Mouse (Mus musculus) CH12.LX (cell line): ENCODE data around the gene Drc3. TPM values are rescaled to one million over a fixed set of nuclear protein-coding genes. Genes with fewer than 3 reads are reported as not detected.

ENCODE experiments used
- DNase-seq: peaks from one replicate; pipeline ENCODE4 v3.0.0-alpha.2; 2013; ENCODE audit errors: extremely low read depth
- H3K27ac ChIP-seq: 2 replicates; pipeline ENCODE4 v1.5.1; 2012; ENCODE audit warnings: low read depth, mild to moderate bottlenecking, control low read depth, moderate library complexity; ENCODE audit not compliant: insufficient read depth
- H3K27me3 ChIP-seq: replicated peaks from 2 replicates; pipeline ENCODE3; 2012; ENCODE audit warnings: inconsistent platforms
- H3K36me3 ChIP-seq, 2 experiments: replicated peaks in 1 of 2; 2 replicates each; pipeline versions ENCODE3 to v1.6.1; 2012; ENCODE audit warnings: inconsistent platforms in 1 of 2, low read length in 1 of 2, mild to moderate bottlenecking in 1 of 2, mixed read lengths in 1 of 2, moderate library complexity in 1 of 2; ENCODE audit not compliant: control insufficient read depth in 1 of 2, insufficient read depth in 1 of 2
- H3K4me1 ChIP-seq, 2 experiments: 2 replicates each; pipeline ENCODE4 v1.6.1; 2012; ENCODE audit warnings: inconsistent platforms in 1 of 2, moderate library complexity in 1 of 2; ENCODE audit not compliant: insufficient read depth in 2 of 2, control insufficient read depth in 1 of 2
- H3K4me2 ChIP-seq: 2 replicates; pipeline ENCODE4 v1.6.1; 2012; ENCODE audit warnings: low read depth, mild to moderate bottlenecking, control low read depth; ENCODE audit not compliant: poor library complexity, insufficient read depth, severe bottlenecking
- H3K4me3 ChIP-seq, 3 experiments: fragments of 150-350 bp in 1 of 3; sonication (generic) in 1 of 3; replicated peaks in 1 of 3; 2 replicates each; pipeline versions ENCODE3 to v1.5.1; 2011 to 2012; ENCODE audit warnings: low read depth in 2 of 3, low read length in 2 of 3, mild to moderate bottlenecking in 2 of 3, moderate library complexity in 2 of 3, control low read depth in 1 of 3, improper control_type of control experiment in 1 of 3, inconsistent platforms in 1 of 3, mixed read lengths in 1 of 3; ENCODE audit not compliant: poor library complexity in 1 of 3
- H3K79me2 ChIP-seq: replicated peaks from 2 replicates; pipeline ENCODE4 v1.6.1; 2012; ENCODE audit warnings: mild to moderate bottlenecking, moderate library complexity; ENCODE audit not compliant: control insufficient read depth, poor library complexity, insufficient read depth, severe bottlenecking; ENCODE audit errors: extremely low read depth
- H3K9ac ChIP-seq: 2 replicates; pipeline ENCODE4 v1.6.1; 2012; ENCODE audit warnings: low read depth, mild to moderate bottlenecking, control low read depth, moderate library complexity; ENCODE audit not compliant: insufficient read depth
- H3K9me3 ChIP-seq: replicated peaks from 2 replicates; pipeline ENCODE3; 2012; ENCODE audit warnings: low read length, inconsistent platforms, mixed read lengths
- BHLHE40 ChIP-seq: IDR thresholded peaks from 2 replicates; pipeline ENCODE4 v1.6.1; 2011; ENCODE audit warnings: mild to moderate bottlenecking, low read depth, low read length, improper control_type of control experiment
- E2F4 ChIP-seq: IDR thresholded peaks from 2 replicates; pipeline ENCODE4 v1.6.1; 2011; ENCODE audit warnings: low read depth, low read length, improper control_type of control experiment; ENCODE audit not compliant: insufficient replicate concordance
- ELF1 ChIP-seq: IDR thresholded peaks from 2 replicates; pipeline ENCODE4 v1.6.1; 2014; ENCODE audit warnings: low read depth, mild to moderate bottlenecking, inconsistent platforms, low read length, improper control_type of control experiment
- IRF4 ChIP-seq: IDR thresholded peaks from 2 replicates; pipeline ENCODE4 v1.6.1; 2014; ENCODE audit warnings: low read depth, mild to moderate bottlenecking, inconsistent platforms, low read length, improper control_type of control experiment
- JUND ChIP-seq: conservative IDR thresholded peaks from 2 replicates; pipeline ENCODE4 v1.6.1; 2011; ENCODE audit warnings: low read depth, low read length, improper control_type of control experiment
- KAT2A ChIP-seq: IDR thresholded peaks from 2 replicates; pipeline ENCODE4 v1.6.1; 2012; ENCODE audit warnings: low read length, improper control_type of control experiment, inconsistent platforms; ENCODE audit not compliant: insufficient replicate concordance
- MAX ChIP-seq: IDR thresholded peaks from 2 replicates; pipeline ENCODE4 v1.6.1; 2011; ENCODE audit warnings: low read length, improper control_type of control experiment
- NRF1 ChIP-seq: IDR thresholded peaks from 2 replicates; pipeline ENCODE4 v1.6.1; 2014; ENCODE audit warnings: low read depth, mild to moderate bottlenecking, inconsistent platforms, low read length, improper control_type of control experiment, moderate library complexity
- PAX5 ChIP-seq: IDR thresholded peaks from 2 replicates; pipeline ENCODE4 v1.6.1; 2012; ENCODE audit warnings: low read length, inconsistent platforms, mixed read lengths
- RCOR1 ChIP-seq: conservative IDR thresholded peaks from 2 replicates; pipeline ENCODE4 v1.6.1; 2012; ENCODE audit warnings: low read depth, mild to moderate bottlenecking, inconsistent platforms, low read length, improper control_type of control experiment
- SMC3 ChIP-seq: IDR thresholded peaks from 2 replicates; pipeline ENCODE4 v1.6.1; 2011; ENCODE audit warnings: low read depth, low read length, improper control_type of control experiment
- UBTF ChIP-seq: IDR thresholded peaks from 2 replicates; pipeline ENCODE4 v1.6.1; 2012; ENCODE audit warnings: low read depth, mild to moderate bottlenecking, inconsistent platforms, low read length, improper control_type of control experiment, moderate library complexity
- USF2 ChIP-seq: conservative IDR thresholded peaks from 2 replicates; pipeline ENCODE4 v1.6.1; 2011; ENCODE audit warnings: low read depth, low read length, improper control_type of control experiment
- ZKSCAN1 ChIP-seq: IDR thresholded peaks from 2 replicates; pipeline ENCODE4 v1.6.1; 2012; ENCODE audit warnings: low read depth, inconsistent platforms, low read length, improper control_type of control experiment, borderline replicate concordance
- ZNF384 ChIP-seq: IDR thresholded peaks from 2 replicates; pipeline ENCODE4 v1.6.1; 2012; ENCODE audit warnings: low read depth, low read length, improper control_type of control experiment, inconsistent platforms
- dilution Hi-C: fragments of 300-500 bp; cut with MboI; formaldehyde crosslinking; loops from 2 replicates; pipeline ENCODE4 v1.14.3; 2020; ENCODE audit warnings: low sequenced_read_pairs; ENCODE audit not compliant: extremely low pct_unique_long_range_greater_than_20kb, extremely low pct_ligation_motif_present
- in situ Hi-C: fragments of 300-500 bp; cut with MboI; formaldehyde crosslinking; loops from 3 replicates; pipeline ENCODE4 v1.14.3; 2019; ENCODE audit warnings: low sequenced_read_pairs, low pct_ligation_motif_present, low pct_unique_long_range_greater_than_20kb, mixed read lengths
- polyA plus RNA-seq: library from polyadenylated mRNA; unstranded; fragments of >175 nt; gene quantifications from 2 replicates; pipeline ENCODE4 v1.2.1, GENCODE M21; 2012; ENCODE audit warnings: low read depth; ENCODE audit not compliant: insufficient read length
- total RNA-seq, 2 experiments: library from RNA; depleted of rRNA; stranded (reverse); fragments of 300-350 nt in 1 of 2; fragments of >200 nt in 1 of 2; gene quantifications; 2 replicates each; pipeline ENCODE4 v1.2.3; 2012 to 2014

Gene Drc3
- total and polyA plus RNA-seq, 3 experiments: 1.4 to 3.9 (median 1.9) TPM

- dilution Hi-C loops: no loop called here
- H3K4me3 ChIP-seq: no peak overlapping the region
- no peak overlapping the region for H3K9ac ChIP-seq
- no peak for DNase-seq
- H3K27me3 ChIP-seq: no peaks in the 10 kb centered on the region
- H3K36me3 ChIP-seq: no peaks in the 10 kb centered on the region
- H3K4me2 ChIP-seq: no peak overlapping the region
- H3K4me1 ChIP-seq: peaks cover 7 to 29% of the 10 kb centered on the region in 2 experiments
- no peak for TF ChIP-seq ELF1
- no peak for TF ChIP-seq PAX5
- no peak for TF ChIP-seq SMC3
- TF ChIP-seq BHLHE40: no peak
- no peak for TF ChIP-seq E2F4
- no peak for TF ChIP-seq IRF4
- TF ChIP-seq USF2: no peak
- no peak for TF ChIP-seq MAX
- no peak for TF ChIP-seq RCOR1
- no peak for TF ChIP-seq KAT2A
- no peak for TF ChIP-seq JUND
- TF ChIP-seq ZKSCAN1: no peak
- TF ChIP-seq NRF1: no peak
- TF ChIP-seq, all 38 proteins: peak for 0
- in situ Hi-C loops: no loop called here
- Histone ChIP-seq H3K27ac (no peak overlapping the region), H3K9me3 (peaks cover 6% of the 10 kb centered on the region), H3K79me2 (no peaks in the 10 kb centered on the region)
Measured at GRCm38 (mm10) chr11:60308061-60308460, 45.1 kb upstream of the Drc3 start.

- H3K4me2 ChIP-seq: no peak overlapping the region
- peaks cover 9% of the 10 kb centered on the region for H3K9me3 ChIP-seq
- H3K4me3 ChIP-seq: no peak overlapping the region
- TF ChIP-seq UBTF (no peak), JUND (no peak), MAX (no peak), ZNF384 (no peak)
- no peaks in the 10 kb centered on the region for H3K79me2 ChIP-seq
- in situ Hi-C loops (no loop called here), dilution Hi-C loops (no loop called here)
- peaks cover 7 to 23% of the 10 kb centered on the region in 2 experiments for H3K4me1 ChIP-seq
- H3K36me3 ChIP-seq: peaks cover 0 to 4% of the 10 kb centered on the region in 2 experiments
- H3K9ac ChIP-seq: no peak overlapping the region
- no peaks in the 10 kb centered on the region for H3K27me3 ChIP-seq
- DNase-seq: no peak
- no peak overlapping the region for H3K27ac ChIP-seq
Measured at GRCm38 (mm10) chr11:60308506-60309116, 44.5 kb upstream of the Drc3 start.
